Mouse (Mus musculus) heart, adult 8-10 months (tissue): ENCODE data around the gene Plekhg5. TPM values are rescaled to one million over a fixed set of nuclear protein-coding genes. Genes with fewer than 3 reads are reported as not detected.
"Not testable (repeated sequence)": the region's sequence is repeated elsewhere in the genome, so short reads cannot be mapped to it uniquely, and the experiment has no call there.

Experiments used
- DNase-seq: peaks from one replicate; pipeline ENCODE4 v3.0.0; 2022; ENCODE audit warnings: low spot score
- total RNA-seq, 4 experiments: library from RNA; stranded (reverse); gene quantifications; 2 replicates each; pipeline ENCODE4 v1.2.4; 2022

Gene Plekhg5
- 10 to 100 TPM; 11.9 to 15.0 (median 14.3) TPM for total RNA-seq

GRCm38 (mm10) chr4:152072121-152072601 lies at the start of gene Plekhg5:
Gene Plekhg5, plus strand, starts transcription at chr4:152072498.
- DNase-seq: peak; percentile 66

GRCm38 (mm10) chr4:152022506-152022905 lies 49.8 kb upstream of the Plekhg5 start:
- no peak for DNase-seq

- DNase-seq: no peak
Observed at GRCm38 (mm10) chr4:152024525-152024924, 47.8 kb upstream of the Plekhg5 start.

- no peak for DNase-seq
Observed at GRCm38 (mm10) chr4:152026751-152027508, 45.4 kb upstream of the Plekhg5 start.

GRCm38 (mm10) chr4:152027524-152027923 lies 44.8 kb upstream of the Plekhg5 start, which contains the start of gene Zbtb48:
Gene Zbtb48, minus strand, starts transcription at chr4:152027671.
- peak; percentile 97 for DNase-seq

GRCm38 (mm10) chr4:152028456-152028855 lies 43.8 kb upstream of the Plekhg5 start:
- no peak for DNase-seq

- no peak for DNase-seq
Observed at GRCm38 (mm10) chr4:152029087-152029486, 43.2 kb upstream of the Plekhg5 start.

GRCm38 (mm10) chr4:152029997-152030396 lies 42.3 kb upstream of the Plekhg5 start:
- DNase-seq: no peak

- DNase-seq: no peak
Observed at GRCm38 (mm10) chr4:152032922-152033321, 39.4 kb upstream of the Plekhg5 start.

GRCm38 (mm10) chr4:152036464-152036863 lies 35.8 kb upstream of the Plekhg5 start:
- DNase-seq: not testable (repeated sequence)

- no peak for DNase-seq
Observed at GRCm38 (mm10) chr4:152038225-152038984, 33.9 kb upstream of the Plekhg5 start, which contains the start of gene Tas1r1. Gene Tas1r1, minus strand, starts transcription at chr4:152038568.

GRCm38 (mm10) chr4:152038985-152039830 lies 33.1 kb upstream of the Plekhg5 start, which contains the start of gene Nol9:
Gene Nol9, plus strand, starts transcription at chr4:152039321.
- DNase-seq: peak; percentile 85

- DNase-seq: no peak
Observed at GRCm38 (mm10) chr4:152039831-152040310, 32.4 kb upstream of the Plekhg5 start.

- no peak for DNase-seq
Observed at GRCm38 (mm10) chr4:152041924-152042641, 30.2 kb upstream of the Plekhg5 start.

- DNase-seq: no peak
Observed at GRCm38 (mm10) chr4:152043171-152043570, 29.1 kb upstream of the Plekhg5 start.

- no peak for DNase-seq
Observed at GRCm38 (mm10) chr4:152044609-152045008, 27.7 kb upstream of the Plekhg5 start.

- peak; percentile 59 for DNase-seq
Observed at GRCm38 (mm10) chr4:152062390-152063110, 9.7 kb upstream of the Plekhg5 start.

GRCm38 (mm10) chr4:152067280-152067679 lies 5.0 kb upstream of the Plekhg5 start:
- no peak for DNase-seq

- DNase-seq: no peak
Observed at GRCm38 (mm10) chr4:152068166-152068724, 4.1 kb upstream of the Plekhg5 start.

- no peak for DNase-seq
Observed at GRCm38 (mm10) chr4:152069245-152069644, 3.1 kb upstream of the Plekhg5 start.
